ENCODE assay signal across 8 mouse cellular contexts in the genomic region with DNA sequence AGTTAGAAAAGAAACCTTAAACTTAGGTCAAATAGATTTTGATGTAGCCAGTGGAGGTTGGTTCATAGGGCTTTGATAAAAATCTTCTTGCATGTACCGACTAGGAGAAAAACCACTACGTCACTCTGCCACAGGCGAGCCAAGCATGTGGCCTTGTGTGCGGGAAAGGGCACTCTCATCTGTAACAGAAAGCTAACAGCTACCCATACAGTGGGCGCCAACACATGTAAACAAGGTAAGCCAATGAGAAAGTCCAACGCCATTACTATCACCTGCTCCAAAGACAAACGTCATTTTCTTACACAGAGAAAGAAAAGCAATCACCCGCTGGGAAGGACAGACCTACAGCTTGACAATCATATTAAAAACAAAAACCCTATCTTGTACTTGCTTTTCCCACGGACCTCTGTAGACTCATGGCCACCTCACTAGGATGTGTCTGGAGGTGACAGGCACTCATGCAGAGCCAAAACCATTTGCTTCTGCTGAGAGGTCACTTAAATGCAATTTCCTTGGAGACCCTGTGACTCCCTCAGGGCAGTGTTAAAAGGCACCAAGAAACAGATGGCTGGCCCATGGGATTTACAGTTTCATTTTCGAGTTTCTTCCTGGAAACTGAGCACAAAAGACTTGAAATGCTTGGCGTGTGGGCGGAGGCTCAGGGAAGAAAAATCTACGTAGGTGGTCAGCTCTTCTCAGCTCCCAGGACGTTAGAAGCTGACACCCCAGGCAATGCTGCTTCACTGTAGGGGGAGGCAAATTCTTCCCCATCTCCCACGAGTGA.
DNase-seq lines count a peak whose midpoint lies in the region; ATAC-seq and TF ChIP-seq lines count a peak whose summit lies in the region.
"Had no signal": no experiment of that assay in that cellular context is flagged by ENCODE, and none has a peak within 500 bp of the region (broad histone marks: within the 10 kb centered on the region; RNA-seq: fewer than 3 reads in every experiment).

No protein-coding gene starts in this region.

- ATAC-seq in kidney, embryonic 16.5 days (ENCODE audit: low FRiP score, low TSS enrichment): peak; percentile 90; the same call in 1 of the 2 replicates
- ATAC-seq in forebrain, embryonic 16.5 days: no peak

- peak overlapping the region; percentile 59; the same call in 1 of the 2 replicates for H3K27ac ChIP-seq in kidney, embryonic 16.5 days (ENCODE audit: low read length)
- no peak overlapping the region for H3K27ac ChIP-seq in thymus, adult 2 months (ENCODE audit: control insufficient read depth, insufficient read depth, low read length)
- no peak overlapping the region for H3K27ac ChIP-seq in forebrain, embryonic 16.5 days (ENCODE audit: low read length)

- H3K4me1 ChIP-seq in kidney, embryonic 16.5 days (ENCODE audit: insufficient read depth, low read length): peaks cover 4% of the 10 kb centered on the region; the same call in 1 of the 2 replicates
- H3K4me1 ChIP-seq in thymus, adult 2 months (replicated peaks; ENCODE audit: control insufficient read depth, insufficient read depth, low read length): no peaks in the 10 kb centered on the region
- H3K4me1 ChIP-seq in forebrain, embryonic 16.5 days (replicated peaks; ENCODE audit: control insufficient read depth, insufficient read depth, low read length): no peaks in the 10 kb centered on the region

- no peaks in the 10 kb centered on the region for H3K27me3 ChIP-seq in kidney, embryonic 16.5 days (ENCODE audit: insufficient read depth, low read length)
- no peaks in the 10 kb centered on the region for H3K27me3 ChIP-seq in thymus, adult 2 months (ENCODE audit: control insufficient read depth, insufficient read depth, low read length)
- H3K27me3 ChIP-seq in forebrain, embryonic 16.5 days (replicated peaks; ENCODE audit: control insufficient read depth, insufficient read depth, low read length): no peaks in the 10 kb centered on the region

- no peaks in the 10 kb centered on the region for H3K9me3 ChIP-seq in kidney, embryonic 16.5 days (ENCODE audit: low read length)
- no peaks in the 10 kb centered on the region for H3K9me3 ChIP-seq in forebrain, embryonic 16.5 days (ENCODE audit: control insufficient read depth, low read length)
- H3K9me3 ChIP-seq: G1E had no signal

- no peak overlapping the region for H3K4me3 ChIP-seq in kidney, embryonic 16.5 days (ENCODE audit: low read length)
- H3K4me3 ChIP-seq in thymus, adult 2 months (ENCODE audit: control insufficient read depth, insufficient read depth, low read length): no peak overlapping the region
- no peak overlapping the region for H3K4me3 ChIP-seq in forebrain, embryonic 16.5 days (replicated peaks; ENCODE audit: low read length)

- no peak for DNase-seq in kidney, adult 18-20 months
- DNase-seq in adipocyte (ENCODE audit: low spot score): peak; percentile 29
- DNase-seq in forelimb bud, embryonic 11.5 days (ENCODE audit: low read depth, low spot score): peak; percentile 60
- DNase-seq in retina, embryonic 14.5 days (ENCODE audit: low spot score): peak; percentile 13
- DNase-seq in thymus, adult 2 months: no peak

- WGBS in kidney, embryonic 16.5 days: 46% methylated on average over 15 of the region's 15 CpGs
- WGBS in thymus, adult 2 months: 90% methylated on average over 15 of the region's 15 CpGs
- 73% methylated on average over 15 of the region's 15 CpGs for WGBS in forebrain, embryonic 16.5 days

- H3K4me2 ChIP-seq in kidney, embryonic 16.5 days (replicated peaks; ENCODE audit: low read depth, low read length): peak overlapping the region; percentile 9
- H3K4me2 ChIP-seq in forebrain, embryonic 16.5 days (ENCODE audit: low read length): no peak overlapping the region

- H3K9ac ChIP-seq in kidney, embryonic 16.5 days (replicated peaks; ENCODE audit: low read length): no peak overlapping the region
- H3K9ac ChIP-seq in forebrain, embryonic 16.5 days (replicated peaks; ENCODE audit: low read depth, low read length): no peak overlapping the region

- no peak for TF ChIP-seq POLR2A in thymus, adult 2 months (IDR thresholded peaks at IDR 0.05; ENCODE audit: control insufficient read depth, extremely low read depth, insufficient read depth, low read length, poor library complexity)

- no peak for TF ChIP-seq CTCF in thymus, adult 2 months (IDR thresholded peaks at IDR 0.05; ENCODE audit: borderline replicate concordance, control insufficient read depth, extremely low read depth, insufficient read depth, low read length, poor library complexity)

- H3K36me3 ChIP-seq in kidney, embryonic 16.5 days (ENCODE audit: insufficient read depth, low read length): peaks cover 52% of the 10 kb centered on the region
- no peaks in the 10 kb centered on the region for H3K36me3 ChIP-seq in thymus, adult 2 months (ENCODE audit: control insufficient read depth, insufficient read depth, low read length)
- H3K36me3 ChIP-seq in forebrain, embryonic 16.5 days (ENCODE audit: control insufficient read depth, insufficient read depth): peaks cover 18% of the 10 kb centered on the region
- H3K36me3 ChIP-seq: G1E had no signal

Comparison
In these comparisons a context has a peak if more than half of its experiments do, and no peak if none do; other contexts are left out.
1. DNase-seq: peak in adipocyte (single experiment), forelimb bud, embryonic 11.5 days (single experiment) and retina, embryonic 14.5 days (single experiment); none in kidney, adult 18-20 months (single experiment) and thymus, adult 2 months (single experiment).